Mouse (Mus musculus) forebrain, embryonic 14.5 days (tissue): ENCODE results near the gene Ackr2. TPM values are rescaled to one million over a fixed set of nuclear protein-coding genes. Genes with fewer than 3 reads are reported as not detected.
A peak's percentile ranks its signal among the peaks of the same experiment; 100 is the strongest.

Source experiments
- ATAC-seq: fragments of 200-750 bp; cut with Nextera tagmentation; 2 replicates; pipeline ENCODE4 v1.8.0; 2017; ENCODE audit warnings: mild to moderate bottlenecking, moderate library complexity
- DNase-seq: peaks from one replicate; pipeline ENCODE4 v3.0.0-alpha.2; 2015; ENCODE audit warnings: low spot score
- H3K27ac ChIP-seq: fragments of 300-500 bp; sonication (generic); 2 replicates; pipeline ENCODE4 v1.5.1; 2014; ENCODE audit warnings: low read depth, mild to moderate bottlenecking, control low read depth, low read length, moderate library complexity
- H3K27me3 ChIP-seq: fragments of 300-500 bp; sonication (generic); replicated peaks from 2 replicates; pipeline ENCODE4 v1.6.1; 2014; ENCODE audit warnings: low read length, control low read depth, mixed read lengths; ENCODE audit not compliant: control insufficient read depth, insufficient read depth
- H3K36me3 ChIP-seq: fragments of 300-500 bp; sonication (generic); 2 replicates; pipeline ENCODE4 v1.6.1; 2014; ENCODE audit warnings: low read length, control low read depth; ENCODE audit not compliant: control insufficient read depth, insufficient read depth
- H3K4me1 ChIP-seq: fragments of 300-500 bp; sonication (generic); 2 replicates; pipeline ENCODE4 v1.6.1; 2014; ENCODE audit warnings: antibody characterized with exemption, low read length, control low read depth; ENCODE audit not compliant: control insufficient read depth, insufficient read depth
- H3K4me2 ChIP-seq: fragments of 300-500 bp; sonication (generic); 2 replicates; pipeline ENCODE4 v1.6.1; 2014; ENCODE audit warnings: mild to moderate bottlenecking, control low read depth, low read length
- H3K4me3 ChIP-seq: fragments of 300-500 bp; sonication (generic); 2 replicates; pipeline ENCODE4 v1.5.1; 2014; ENCODE audit warnings: low read depth, low read length, control low read depth
- H3K9ac ChIP-seq: fragments of 300-500 bp; sonication (generic); 2 replicates; pipeline ENCODE4 v1.6.1; 2014; ENCODE audit warnings: mild to moderate bottlenecking, low read length, control low read depth, moderate library complexity
- H3K9me3 ChIP-seq: fragments of 300-500 bp; sonication (generic); replicated peaks from 2 replicates; pipeline ENCODE4 v1.6.1; 2016; ENCODE audit warnings: low read length, control low read depth, mixed read lengths; ENCODE audit not compliant: control insufficient read depth
- WGBS: fragments of 180-500 bp; shearing (Covaris S2); extraction: QIAGEN DNeasy Blood & Tissue Kit; methylation state at CpG from one replicate; pipeline ENCODE4 v1.1.7; 2014; 5-methylcytosine and 5-hydroxymethylcytosine counted together
- polyA plus RNA-seq: library from polyadenylated mRNA; unstranded; fragments of >200 nt; fragmentation: Nextera tagmentation; extraction: Ambion mirVana; gene quantifications from 2 replicates; pipeline ENCODE4 v1.2.1, GENCODE M21; 2014

Ackr2 gene
- polyA plus RNA-seq, 1 experiment from 2014 or later, result 2.0 TPM

- Histone ChIP-seq H3K4me1 (0 out of 2 replicates have a peak, but pooled peaks cover 2% of the 10 kb centered on the region), H3K9ac (no peak overlapping the region), H3K36me3 (no peaks in the 10 kb centered on the region), H3K27me3 (no peaks in the 10 kb centered on the region), H3K4me3 (no peak overlapping the region), H3K4me2 (no peak overlapping the region), H3K27ac (no peak overlapping the region), H3K9me3 (no peaks in the 10 kb centered on the region)
- 28% methylated on average over 3 of the region's 3 CpGs for WGBS
- DNase-seq (peak; percentile 26), ATAC-seq (no peak)
These were observed 32.6 kb upstream of the Ackr2 start for GRCm38 (mm10) chr9:121865425-121866008.

DNA sequence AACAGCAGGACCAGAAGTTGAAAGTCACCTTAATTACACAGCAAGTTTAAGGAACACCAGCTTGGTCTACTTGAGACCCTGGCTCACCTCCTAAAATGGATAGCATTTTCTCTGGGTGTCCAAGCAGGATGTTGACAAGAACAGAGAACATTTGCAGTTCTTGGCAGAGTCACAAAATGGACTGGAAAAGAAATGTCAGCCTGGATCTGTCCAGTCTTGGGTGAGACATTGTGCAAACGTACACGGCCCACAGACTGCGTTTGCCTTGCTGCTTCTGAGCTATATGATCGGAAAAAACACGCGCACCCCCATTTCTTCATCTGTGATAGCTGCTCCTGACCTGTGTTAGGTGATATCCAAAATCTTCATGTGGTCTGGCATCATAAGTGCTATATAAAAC, 30.5 kb upstream of the Ackr2 start:
- Histone ChIP-seq H3K9ac (no peak overlapping the region), H3K4me3 (no peak overlapping the region), H3K36me3 (no peaks in the 10 kb centered on the region), H3K4me2 (no peak overlapping the region), H3K9me3 (no peaks in the 10 kb centered on the region), H3K27me3 (no peaks in the 10 kb centered on the region), H3K4me1 (0 out of 2 replicates have a peak, but pooled peaks cover 2% of the 10 kb centered on the region), H3K27ac (no peak overlapping the region)
- no peak for ATAC-seq
- WGBS, result 96% methylated on average over 6 of the region's 6 CpGs
- DNase-seq, result no peak

- WGBS, result 64% methylated on average over 6 of the region's 6 CpGs
- H3K9ac ChIP-seq, result no peak overlapping the region
- no peak for DNase-seq
These were observed 29.9 kb upstream of the Ackr2 start for GRCm38 (mm10) chr9:121868236-121868635.

GRCm38 (mm10) chr9:121869432-121869831, 28.7 kb upstream of the Ackr2 start:
- DNase-seq (no peak), ATAC-seq (no peak)
- Histone ChIP-seq H3K4me1 (0 out of 2 replicates have a peak, but pooled peaks cover 2% of the 10 kb centered on the region), H3K4me3 (no peak overlapping the region), H3K9me3 (no peaks in the 10 kb centered on the region), H3K27ac (no peak overlapping the region), H3K9ac (no peak overlapping the region), H3K36me3 (no peaks in the 10 kb centered on the region), H3K4me2 (no peak overlapping the region), H3K27me3 (no peaks in the 10 kb centered on the region)
- WGBS, result 88% methylated on average over 5 of the region's 5 CpGs

More at GRCm38 (mm10) chr9:121868236-121868635, 29.9 kb upstream of the Ackr2 start:
- no peak for ATAC-seq
- Histone ChIP-seq H3K27me3 (no peaks in the 10 kb centered on the region), H3K27ac (no peak overlapping the region), H3K36me3 (no peaks in the 10 kb centered on the region), H3K4me3 (no peak overlapping the region), H3K9me3 (no peaks in the 10 kb centered on the region), H3K4me2 (no peak overlapping the region), H3K4me1 (0 out of 2 replicates have a peak, but pooled peaks cover 2% of the 10 kb centered on the region)

DNA sequence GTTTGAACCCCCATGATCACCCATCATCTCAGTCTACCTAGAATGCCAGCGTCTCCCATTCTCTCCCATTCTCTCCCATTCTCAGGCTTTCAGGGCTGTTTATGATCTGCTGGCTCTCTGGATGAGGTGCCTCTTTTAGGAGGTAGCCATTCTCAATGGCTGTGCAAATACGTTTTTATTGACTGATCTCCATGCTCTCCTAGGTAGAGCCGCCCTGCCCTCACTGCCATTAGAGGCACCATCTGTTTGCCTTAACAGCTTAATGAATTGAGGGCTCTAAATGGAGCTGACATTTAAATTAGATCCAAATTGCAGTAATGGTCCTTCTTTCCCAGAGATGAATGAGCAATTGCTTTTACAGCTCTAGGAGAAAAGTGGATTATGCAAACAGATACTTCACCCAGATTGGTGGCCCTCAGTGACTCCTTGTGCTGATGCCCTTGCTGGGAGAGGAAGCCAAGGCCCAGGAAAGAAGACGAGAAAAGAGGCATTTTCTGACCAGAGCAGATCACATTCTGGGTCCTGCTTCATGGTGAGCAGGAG, 28.1 kb upstream of the Ackr2 start:
- Histone ChIP-seq H3K9me3 (no peaks in the 10 kb centered on the region), H3K27me3 (no peaks in the 10 kb centered on the region), H3K36me3 (no peaks in the 10 kb centered on the region), H3K9ac (no peak overlapping the region), H3K4me3 (no peak overlapping the region), H3K4me1 (0 out of 2 replicates have a peak, but pooled peaks cover 2% of the 10 kb centered on the region), H3K4me2 (no peak overlapping the region), H3K27ac (no peak overlapping the region)
- peak; percentile 44 for DNase-seq
- WGBS, result 48% methylated on average over 4 of the region's 4 CpGs
- ATAC-seq, result no peak

DNA sequence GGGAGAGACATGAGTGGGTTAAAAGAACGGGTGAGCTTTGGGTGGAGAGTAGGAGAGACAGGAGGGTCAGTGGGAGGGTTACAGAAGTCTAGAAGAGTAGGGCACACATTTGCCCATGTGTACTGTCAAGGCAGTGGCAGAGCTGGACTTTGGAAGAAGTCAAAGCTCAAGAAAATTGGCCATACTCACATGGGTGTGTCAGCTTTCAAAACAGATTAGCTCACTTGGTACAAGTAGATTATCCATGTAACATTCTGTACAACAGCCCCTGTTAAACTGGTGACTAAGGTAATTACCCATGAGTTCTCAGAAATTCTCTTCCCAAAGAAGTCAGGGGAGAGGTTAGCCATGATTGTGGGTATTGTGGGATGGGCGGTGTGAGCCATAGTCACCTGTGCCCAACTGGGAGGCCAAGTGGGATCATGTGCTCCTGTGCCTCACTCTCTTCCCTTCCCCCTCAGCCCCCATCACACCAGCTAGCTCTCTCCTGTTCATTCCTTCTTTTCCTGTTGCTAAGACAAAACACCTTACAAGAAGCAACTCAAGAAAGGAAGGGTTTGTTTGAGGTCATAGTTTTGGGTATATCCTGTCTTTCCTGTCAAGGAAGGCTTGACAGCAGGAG, 26.0 kb upstream of the Ackr2 start:
- no peaks in the 10 kb centered on the region for H3K4me1 ChIP-seq
- no peak overlapping the region for H3K4me3 ChIP-seq
- no peaks in the 10 kb centered on the region for H3K36me3 ChIP-seq
- H3K9me3 ChIP-seq, result no peaks in the 10 kb centered on the region
- ATAC-seq, result no peak
- no peak overlapping the region for H3K4me2 ChIP-seq
- H3K27ac ChIP-seq, result no peak overlapping the region
- no peak overlapping the region for H3K9ac ChIP-seq
- no peaks in the 10 kb centered on the region for H3K27me3 ChIP-seq
- no peak for DNase-seq
- WGBS, result 83% methylated on average over 2 of the region's 2 CpGs

- ATAC-seq (no peak), DNase-seq (no peak)
- Histone ChIP-seq H3K27ac (no peak overlapping the region), H3K4me3 (no peak overlapping the region), H3K9ac (no peak overlapping the region), H3K9me3 (no peaks in the 10 kb centered on the region), H3K4me2 (no peak overlapping the region), H3K27me3 (no peaks in the 10 kb centered on the region), H3K36me3 (no peaks in the 10 kb centered on the region), H3K4me1 (no peaks in the 10 kb centered on the region)
These were observed 24.6 kb upstream of the Ackr2 start for GRCm38 (mm10) chr9:121873578-121873977.

- H3K4me3 ChIP-seq, result no peak overlapping the region
- DNase-seq (peak; percentile 78), ATAC-seq (no peak)
- no peak overlapping the region for H3K4me2 ChIP-seq
- no peaks in the 10 kb centered on the region for H3K36me3 ChIP-seq
- no peak overlapping the region for H3K9ac ChIP-seq
- 16% methylated on average over 3 of the region's 3 CpGs for WGBS
- no peaks in the 10 kb centered on the region for H3K9me3 ChIP-seq
- H3K4me1 ChIP-seq, result no peaks in the 10 kb centered on the region
- H3K27ac ChIP-seq, result no peak overlapping the region
- no peaks in the 10 kb centered on the region for H3K27me3 ChIP-seq
These were observed 21.0 kb upstream of the Ackr2 start for GRCm38 (mm10) chr9:121877052-121877740.

GRCm38 (mm10) chr9:121880840-121881239, 17.3 kb upstream of the Ackr2 start:
- no peaks in the 10 kb centered on the region for H3K4me1 ChIP-seq
- no peaks in the 10 kb centered on the region for H3K9me3 ChIP-seq
- H3K4me2 ChIP-seq, result peak overlapping the region; percentile 24; the same call in 1 of the 2 replicates
- 33% methylated on average over 14 of the region's 14 CpGs for WGBS
- DNase-seq (peak; percentile 74), ATAC-seq (no peak)
- H3K9ac ChIP-seq, result no peak overlapping the region
- no peaks in the 10 kb centered on the region for H3K36me3 ChIP-seq
- no peaks in the 10 kb centered on the region for H3K27me3 ChIP-seq
- H3K4me3 ChIP-seq, result no peak overlapping the region
- no peak overlapping the region for H3K27ac ChIP-seq
